Mouse (Mus musculus) limb, embryonic 10.5 days (tissue): ENCODE data around the gene Polr2c. TPM values are rescaled to one million over a fixed set of nuclear protein-coding genes. Genes with fewer than 3 reads are reported as not detected.

Experiments
- DNase-seq: peaks from one replicate; pipeline ENCODE4 v3.0.0-alpha.2; 2017; ENCODE audit warnings: low spot score
- H3K27ac ChIP-seq: fragments of 300-500 bp; sonication (generic); 2 replicates; pipeline ENCODE4 v1.5.1; 2016; ENCODE audit warnings: mild to moderate bottlenecking
- H3K27me3 ChIP-seq: fragments of 300-500 bp; sonication (generic); 2 replicates; pipeline ENCODE4 v1.6.1; 2016; ENCODE audit warnings: low read depth, mild to moderate bottlenecking; ENCODE audit not compliant: poor library complexity, severe bottlenecking
- H3K36me3 ChIP-seq: fragments of 300-500 bp; sonication (generic); 2 replicates; pipeline ENCODE4 v1.6.1; 2016; ENCODE audit warnings: mild to moderate bottlenecking, moderate library complexity
- H3K4me1 ChIP-seq: fragments of 300-500 bp; sonication (generic); 2 replicates; pipeline ENCODE4 v1.6.1; 2016
- H3K4me3 ChIP-seq: fragments of 300-500 bp; sonication (generic); 2 replicates; pipeline ENCODE4 v1.5.1; 2016; ENCODE audit warnings: mild to moderate bottlenecking, moderate library complexity
- H3K9me3 ChIP-seq: fragments of 300-500 bp; sonication (generic); replicated peaks from 2 replicates; pipeline ENCODE4 v1.6.1; 2016; ENCODE audit warnings: mild to moderate bottlenecking
- WGBS: fragments of 180-500 bp; shearing (Covaris S2); methylation state at CpG from one replicate; pipeline ENCODE4 v1.1.7; 2016; 5-methylcytosine and 5-hydroxymethylcytosine counted together
- polyA plus RNA-seq: library from polyadenylated mRNA; unstranded; fragments of >200 nt; fragmentation: Nextera tagmentation; extraction: Ambion mirVana; gene quantifications from 2 replicates; pipeline ENCODE4 v1.2.1, GENCODE M21; 2016

The Polr2c gene
- polyA plus RNA-seq, 1 experiment from 2014 or later = 201 TPM

GRCm38 (mm10) chr8:94874358-94874757 is 17.1 kb downstream of the Polr2c start:
- Histone ChIP-seq H3K27me3 (peaks cover 19% of the 10 kb centered on the region; the same call in 1 of the 2 replicates), H3K27ac (no peak overlapping the region), H3K4me1 (peaks cover 73% of the 10 kb centered on the region), H3K9me3 (no peaks in the 10 kb centered on the region), H3K36me3 (peaks cover 5% of the 10 kb centered on the region), H3K4me3 (peak overlapping the region; percentile 81)
- peak; percentile 87 for DNase-seq
- WGBS = 10% methylated on average over 6 of the region's 6 CpGs

- Histone ChIP-seq H3K27ac (peak overlapping the region; percentile 85), H3K27me3 (peaks cover 12% of the 10 kb centered on the region; the same call in 1 of the 2 replicates), H3K36me3 (no peaks in the 10 kb centered on the region), H3K9me3 (no peaks in the 10 kb centered on the region), H3K4me1 (peaks cover 64% of the 10 kb centered on the region), H3K4me3 (peak overlapping the region; percentile 81)
- no peak for DNase-seq
- WGBS = 12% methylated on average over 17 of the region's 17 CpGs
Measured at GRCm38 (mm10) chr8:94875096-94875870, 18.0 kb downstream of the Polr2c start.

- Histone ChIP-seq H3K9me3 (no peaks in the 10 kb centered on the region), H3K36me3 (no peaks in the 10 kb centered on the region), H3K27me3 (peaks cover 12% of the 10 kb centered on the region; the same call in 1 of the 2 replicates), H3K4me1 (peaks cover 59% of the 10 kb centered on the region), H3K27ac (peak overlapping the region; percentile 85), H3K4me3 (peak overlapping the region; percentile 81)
- under 1% methylated on average over 16 of the region's 20 CpGs for WGBS
- DNase-seq = no peak
Measured at GRCm38 (mm10) chr8:94875871-94876150, 18.6 kb downstream of the Polr2c start.

GRCm38 (mm10) chr8:94876197-94876730 is 19.0 kb downstream of the Polr2c start, which contains the start of gene Dok4:
TSS of gene Dok4 (minus strand) at chr8:94876330.
- Histone ChIP-seq H3K27ac (peak within 1 kb of the TSS; percentile 85), H3K4me1 (peaks cover 54% of the 10 kb centered on the region), H3K9me3 (no peaks in the 10 kb centered on the region), H3K4me3 (peak within 1 kb of the TSS; percentile 81), H3K36me3 (no peaks in the 10 kb centered on the region), H3K27me3 (peaks cover 12% of the 10 kb centered on the region; the same call in 1 of the 2 replicates)
- DNase-seq = peak; percentile 98
- WGBS = under 1% methylated on average over 37 of the region's 37 CpGs

DNA sequence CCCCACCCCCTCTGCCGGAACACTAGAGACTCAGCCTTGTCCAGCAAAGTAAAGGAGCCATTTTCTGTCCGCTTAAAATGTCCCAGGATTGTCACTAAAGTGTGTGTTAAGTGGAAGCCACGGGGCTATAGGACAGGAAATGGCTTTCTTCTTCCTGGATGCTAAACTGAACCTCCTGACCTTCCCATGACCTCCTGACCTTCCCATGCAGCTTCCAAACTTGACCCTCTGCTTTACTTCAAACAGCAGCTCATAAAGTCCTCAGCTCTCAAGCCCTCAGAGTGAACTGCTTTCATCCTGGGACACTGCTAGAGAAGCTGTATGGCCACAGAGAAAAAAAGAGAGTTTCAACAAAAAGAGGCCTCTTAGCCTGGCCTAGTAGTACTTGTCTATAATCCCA is 19.6 kb downstream of the Polr2c start:
- Histone ChIP-seq H3K27ac (peak overlapping the region; percentile 85), H3K27me3 (peaks cover 12% of the 10 kb centered on the region; the same call in 1 of the 2 replicates), H3K4me1 (peaks cover 49% of the 10 kb centered on the region), H3K36me3 (no peaks in the 10 kb centered on the region), H3K4me3 (peak overlapping the region; percentile 81), H3K9me3 (no peaks in the 10 kb centered on the region)
- DNase-seq = no peak
- WGBS = 9% methylated on average over 3 of the region's 3 CpGs

DNA sequence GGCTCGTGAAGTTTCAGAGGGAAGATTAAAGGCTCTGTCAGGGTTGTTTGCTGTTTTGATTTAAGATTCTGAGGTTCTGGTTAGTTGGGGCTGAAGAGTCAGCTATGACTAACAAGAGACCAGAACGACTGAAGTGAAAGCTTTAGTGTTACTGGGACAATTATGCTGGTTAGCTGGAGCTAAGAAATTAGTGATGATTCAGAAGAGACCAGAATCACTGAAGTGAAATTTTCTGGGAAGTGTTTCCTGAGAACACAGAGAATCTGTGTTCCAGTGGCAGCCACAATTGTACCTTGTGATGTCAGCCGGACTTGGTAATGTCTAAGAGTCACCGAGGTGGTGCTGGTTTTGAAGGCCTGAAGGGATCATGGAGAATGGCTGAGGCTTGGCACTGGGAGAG is 23.5 kb downstream of the Polr2c start:
- WGBS = 65% methylated on average over 4 of the region's 4 CpGs
- no peaks in the 10 kb centered on the region for H3K9me3 ChIP-seq
- peaks cover 27% of the 10 kb centered on the region for H3K4me1 ChIP-seq
- H3K36me3 ChIP-seq = no peaks in the 10 kb centered on the region
- DNase-seq = no peak
- no peak overlapping the region for H3K4me3 ChIP-seq
- no peak overlapping the region for H3K27ac ChIP-seq
- no peaks in the 10 kb centered on the region for H3K27me3 ChIP-seq

GRCm38 (mm10) chr8:94888383-94889036 is 31.3 kb downstream of the Polr2c start:
- H3K4me1 ChIP-seq = peaks cover 37% of the 10 kb centered on the region
- H3K27me3 ChIP-seq = no peaks in the 10 kb centered on the region
- H3K4me3 ChIP-seq = no peak overlapping the region
- H3K36me3 ChIP-seq = no peaks in the 10 kb centered on the region
- H3K27ac ChIP-seq = no peak overlapping the region
- H3K9me3 ChIP-seq = no peaks in the 10 kb centered on the region
- 30% methylated on average over 14 of the region's 14 CpGs for whole genome bisulfite sequencing
- no peak for DNase-seq

DNA sequence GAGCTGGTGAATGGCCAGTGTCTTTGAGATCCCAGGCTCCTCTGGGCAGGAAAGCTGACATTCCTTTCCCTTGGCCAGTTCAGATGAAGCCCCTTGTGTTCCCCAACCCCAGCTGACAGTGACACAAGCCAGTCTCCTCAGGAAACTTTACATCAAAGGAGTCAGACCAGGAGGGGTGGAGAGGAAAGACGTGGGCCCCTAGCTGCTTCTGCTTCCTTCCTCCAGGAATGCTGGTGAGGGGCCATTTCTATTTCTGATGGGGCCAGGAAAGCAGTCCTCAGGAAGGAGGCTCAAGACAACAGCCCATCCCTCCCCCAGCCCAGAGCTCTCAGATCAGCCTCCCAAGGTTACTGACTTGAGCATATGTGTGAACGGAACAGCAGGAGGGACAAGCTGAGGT is 35.7 kb downstream of the Polr2c start:
- no peak for DNase-seq
- WGBS = 11% methylated on average over 2 of the region's 2 CpGs
- Histone ChIP-seq H3K36me3 (no peaks in the 10 kb centered on the region), H3K4me3 (no peak overlapping the region), H3K9me3 (no peaks in the 10 kb centered on the region), H3K4me1 (peaks cover 40% of the 10 kb centered on the region), H3K27me3 (no peaks in the 10 kb centered on the region), H3K27ac (0 out of 2 replicates have a peak overlapping the region, but pooled peaks have one; percentile 2)

DNA sequence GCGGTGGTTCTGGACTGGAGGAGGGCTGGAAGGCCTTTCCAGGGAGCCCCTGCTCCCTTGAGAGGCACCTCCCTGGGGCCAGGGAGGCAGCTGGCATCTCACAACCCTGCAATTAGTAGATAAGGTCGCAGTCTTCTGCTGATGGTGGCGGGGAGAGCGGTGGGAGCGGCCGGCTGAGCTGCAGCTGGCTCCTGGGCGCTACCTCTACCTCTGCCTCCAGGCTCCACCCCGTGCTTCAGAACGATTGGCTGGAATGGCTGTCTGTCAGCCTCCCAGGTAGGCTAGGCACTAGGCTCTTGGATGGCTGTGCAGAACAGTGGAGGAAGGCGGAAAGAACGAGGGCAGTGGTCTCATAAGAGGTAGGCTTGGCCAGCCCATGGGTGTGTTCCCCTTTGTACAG is 42.0 kb downstream of the Polr2c start:
- 14% methylated on average over 11 of the region's 11 CpGs for WGBS
- peak overlapping the region; percentile 78 for H3K27ac ChIP-seq
- peaks cover 75% of the 10 kb centered on the region for H3K4me1 ChIP-seq
- H3K4me3 ChIP-seq = 0 out of 2 replicates have a peak overlapping the region, but pooled peaks have one; percentile 14
- no peaks in the 10 kb centered on the region for H3K9me3 ChIP-seq
- peaks cover 25% of the 10 kb centered on the region for H3K36me3 ChIP-seq
- DNase-seq = no peak
- H3K27me3 ChIP-seq = no peaks in the 10 kb centered on the region

DNA sequence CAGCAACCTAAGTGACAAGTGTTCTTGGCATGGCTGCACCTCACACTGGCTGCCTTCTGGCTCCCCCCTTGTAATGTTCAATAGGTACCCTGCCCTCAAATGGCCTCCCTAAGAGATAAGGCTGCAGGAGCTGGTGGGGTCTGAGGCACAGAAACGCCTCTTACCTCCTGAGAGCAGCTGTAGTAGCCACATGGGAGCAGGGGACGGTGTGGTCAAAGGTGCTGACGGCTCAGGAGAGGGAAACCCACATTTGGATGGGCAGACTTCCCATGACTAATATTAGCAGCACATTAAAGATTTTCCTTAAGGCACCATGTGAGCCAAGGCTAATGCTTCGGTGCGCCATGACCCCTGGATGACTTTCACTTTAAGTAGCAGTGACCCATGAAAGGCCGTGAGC is 43.4 kb downstream of the Polr2c start:
- Histone ChIP-seq H3K4me3 (peak overlapping the region; percentile 25; the same call in 1 of the 2 replicates), H3K9me3 (no peaks in the 10 kb centered on the region), H3K36me3 (peaks cover 38% of the 10 kb centered on the region), H3K4me1 (peaks cover 77% of the 10 kb centered on the region), H3K27ac (peak overlapping the region; percentile 78), H3K27me3 (no peaks in the 10 kb centered on the region)
- 12% methylated on average over 6 of the region's 6 CpGs for WGBS
- DNase-seq = no peak

DNA sequence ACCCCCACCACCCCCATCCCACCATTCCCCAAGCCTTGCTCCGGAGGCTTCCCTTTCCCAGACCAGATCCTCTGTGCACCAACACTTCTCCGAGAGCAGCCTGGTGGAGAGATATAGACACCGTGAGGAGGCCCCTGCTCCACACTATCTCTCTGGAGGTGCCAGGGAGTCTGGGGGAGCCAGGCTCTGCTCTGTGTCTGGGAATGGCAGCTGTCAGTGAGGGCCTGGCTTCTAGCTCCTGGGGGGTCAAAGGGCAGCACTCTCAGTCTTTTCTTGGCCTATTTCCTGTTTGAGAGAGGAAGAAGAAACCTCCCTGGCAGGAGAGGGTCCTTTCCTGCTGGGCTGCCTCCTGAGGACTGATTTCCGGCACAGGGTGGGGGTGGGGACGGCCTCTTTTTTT is 43.8 kb downstream of the Polr2c start:
- WGBS = 8% methylated on average over 5 of the region's 5 CpGs
- H3K27me3 ChIP-seq = no peaks in the 10 kb centered on the region
- peaks cover 73% of the 10 kb centered on the region for H3K4me1 ChIP-seq
- H3K4me3 ChIP-seq = peak overlapping the region; percentile 25; the same call in 1 of the 2 replicates
- peak overlapping the region; percentile 78 for H3K27ac ChIP-seq
- H3K36me3 ChIP-seq = peaks cover 42% of the 10 kb centered on the region
- DNase-seq = peak; percentile 53
- H3K9me3 ChIP-seq = no peaks in the 10 kb centered on the region

DNA sequence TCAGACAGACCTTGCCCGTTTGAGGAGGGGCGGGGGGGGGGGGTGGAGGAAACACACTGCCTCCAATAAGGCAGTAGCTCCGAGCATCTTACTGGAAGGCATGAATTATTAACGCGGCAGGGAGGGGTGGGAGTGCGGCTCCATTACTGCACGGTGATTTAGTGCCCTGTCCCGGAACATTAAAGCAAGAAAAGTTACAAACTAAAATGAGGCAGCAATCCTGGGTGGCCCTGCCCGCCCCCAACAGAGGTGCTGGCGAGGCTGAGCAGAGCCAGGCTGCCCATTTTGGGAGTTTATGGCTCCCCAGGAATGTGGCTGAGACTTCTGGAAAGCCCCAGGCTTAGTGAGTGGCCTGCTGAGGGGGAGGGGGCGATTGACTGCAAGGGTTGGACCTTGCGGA is 46.5 kb downstream of the Polr2c start:
- peaks cover 78% of the 10 kb centered on the region for H3K4me1 ChIP-seq
- 19% methylated on average over 12 of the region's 12 CpGs for WGBS

More for the DNA sequence above, 46.5 kb downstream of the Polr2c start:
- Histone ChIP-seq H3K4me3 (peak overlapping the region; percentile 13; the same call in 1 of the 2 replicates), H3K27me3 (no peaks in the 10 kb centered on the region), H3K36me3 (peaks cover 68% of the 10 kb centered on the region), H3K27ac (peak overlapping the region; percentile 72), H3K9me3 (no peaks in the 10 kb centered on the region)
- DNase-seq = peak; percentile 82
